Mouse (Mus musculus) left cerebral cortex, adult 2 months (tissue): ENCODE data around the gene Atxn1. TPM values are rescaled to one million over a fixed set of nuclear protein-coding genes. Genes with fewer than 3 reads are reported as not detected.
A peak's percentile ranks its signal among the peaks of the same experiment; 100 is the strongest.

Experiments
- DNase-seq, 2 experiments: peaks; one replicate each; pipeline ENCODE4 v3.0.0; 2021 to 2022; ENCODE audit warnings: low spot score in 2 of 2, mixed read lengths in 1 of 2; ENCODE audit errors: extremely low spot score in 1 of 2
- H3K27ac ChIP-seq: fragments of 200-600 bp; 2 replicates; pipeline ENCODE4 v1.8.1; 2022
- H3K4me3 ChIP-seq: fragments of 200-600 bp; 2 replicates; pipeline ENCODE4 v1.8.1; 2022
- CTCF ChIP-seq: fragments of 200-600 bp; IDR thresholded peaks from 2 replicates; pipeline ENCODE4 v1.8.1; 2022; ENCODE audit warnings: antibody characterized with exemption, mild to moderate bottlenecking, moderate library complexity
- intact Hi-C: fragments of 180-260 bp; cut with DNase I; formaldehyde crosslinking; loops from one replicate; pipeline ENCODE4 v1.15.1; 2025
- total RNA-seq, 2 experiments: library from RNA; stranded (reverse); gene quantifications; 2 replicates each; pipeline ENCODE4 v1.2.3; 2021

Atxn1 gene
- total RNA-seq, 2 experiments from 2014 or later, result 152 to 197 TPM

GRCm38 (mm10) chr13:45546946-45547345, 417.9 kb downstream of the Atxn1 start:
- no peak for TF ChIP-seq CTCF
- no peak overlapping the region for H3K4me3 ChIP-seq
- intact Hi-C loops, result no loop called here
- H3K27ac ChIP-seq, result no peak overlapping the region
- no peak for DNase-seq

GRCm38 (mm10) chr13:45545974-45546373, 418.8 kb downstream of the Atxn1 start:
- intact Hi-C loops, result no loop called here

GRCm38 (mm10) chr13:45539205-45539568, 425.6 kb downstream of the Atxn1 start:
- peak; percentile 56 for TF ChIP-seq CTCF
- peak; percentile 79 to 82 for DNase-seq
- intact Hi-C loops, result loop anchor here (2.0 to 5.0 kb wide), 4 partner anchors 32 to 716 kb away; no protein-coding TSS in a partner anchor
- H3K4me3 ChIP-seq, result peak overlapping the region; percentile 52
- peak overlapping the region; percentile 97 for H3K27ac ChIP-seq

More at GRCm38 (mm10) chr13:45545974-45546373, 418.8 kb downstream of the Atxn1 start:
- DNase-seq, result no peak
- no peak for TF ChIP-seq CTCF
- no peak overlapping the region for H3K4me3 ChIP-seq
- no peak overlapping the region for H3K27ac ChIP-seq

- peak; percentile 44 for TF ChIP-seq CTCF
- peak; percentile 68 to 70 for DNase-seq
- Histone ChIP-seq H3K4me3 (peak overlapping the region; percentile 52), H3K27ac (peak overlapping the region; percentile 97)
- intact Hi-C loops, result loop anchor here (2.0 to 5.0 kb wide), 4 partner anchors 32 to 716 kb away; no protein-coding TSS in a partner anchor
These were observed 426.1 kb downstream of the Atxn1 start for GRCm38 (mm10) chr13:45538532-45539204.

- Histone ChIP-seq H3K27ac (peak overlapping the region; percentile 97), H3K4me3 (no peak overlapping the region)
- TF ChIP-seq CTCF, result no peak
- no peak for DNase-seq
- intact Hi-C loops, result loop anchor here (2.0 to 5.0 kb wide), 4 partner anchors 33 to 717 kb away; no protein-coding TSS in a partner anchor
These were observed 426.7 kb downstream of the Atxn1 start for GRCm38 (mm10) chr13:45538091-45538490.

GRCm38 (mm10) chr13:45537110-45537509, 427.7 kb downstream of the Atxn1 start:
- 0 out of 2 replicates have a peak overlapping the region, but pooled peaks have one; percentile 15 for H3K27ac ChIP-seq
- DNase-seq, result no peak
- no peak for TF ChIP-seq CTCF
- H3K4me3 ChIP-seq, result no peak overlapping the region
- intact Hi-C loops, result loop anchor here (5.0 kb wide), 2 partner anchors 100 to 425 kb away; no protein-coding TSS in a partner anchor

GRCm38 (mm10) chr13:45535731-45536453, 428.9 kb downstream of the Atxn1 start:
- intact Hi-C loops, result loop anchor here (5.0 kb wide), 2 partner anchors 101 to 426 kb away; no protein-coding TSS in a partner anchor
- no peak overlapping the region for H3K4me3 ChIP-seq
- TF ChIP-seq CTCF, result no peak
- H3K27ac ChIP-seq, result no peak overlapping the region
- no peak for DNase-seq

GRCm38 (mm10) chr13:45530754-45531153, 434.1 kb downstream of the Atxn1 start:
- intact Hi-C loops, result no loop called here
- Histone ChIP-seq H3K4me3 (no peak overlapping the region), H3K27ac (peak overlapping the region; percentile 57)
- peak in 1 of 2 experiments; percentile 30 for DNase-seq
- no peak for TF ChIP-seq CTCF

- no peak for TF ChIP-seq CTCF
- Histone ChIP-seq H3K27ac (no peak overlapping the region), H3K4me3 (no peak overlapping the region)
- no peak for DNase-seq
- intact Hi-C loops, result no loop called here
These were observed 436.0 kb downstream of the Atxn1 start for GRCm38 (mm10) chr13:45528787-45529186.

- TF ChIP-seq CTCF, result no peak
- Histone ChIP-seq H3K4me3 (no peak overlapping the region), H3K27ac (no peak overlapping the region)
- intact Hi-C loops, result no loop called here
- no peak for DNase-seq
These were observed 437.4 kb downstream of the Atxn1 start for GRCm38 (mm10) chr13:45527232-45527964.

- intact Hi-C loops, result no loop called here
- TF ChIP-seq CTCF, result no peak
- Histone ChIP-seq H3K4me3 (no peak overlapping the region), H3K27ac (no peak overlapping the region)
- no peak for DNase-seq
These were observed 438.6 kb downstream of the Atxn1 start for GRCm38 (mm10) chr13:45526230-45526629.
